Mouse (Mus musculus): ENCODE results near the gene Dnajc3. TPM values are rescaled to one million over a fixed set of nuclear protein-coding genes. Genes with fewer than 3 reads are reported as not detected.

Gene Dnajc3
- polyA plus RNA-seq, 1 experiment from 2014 or later, result 55.5 TPM

DNA sequence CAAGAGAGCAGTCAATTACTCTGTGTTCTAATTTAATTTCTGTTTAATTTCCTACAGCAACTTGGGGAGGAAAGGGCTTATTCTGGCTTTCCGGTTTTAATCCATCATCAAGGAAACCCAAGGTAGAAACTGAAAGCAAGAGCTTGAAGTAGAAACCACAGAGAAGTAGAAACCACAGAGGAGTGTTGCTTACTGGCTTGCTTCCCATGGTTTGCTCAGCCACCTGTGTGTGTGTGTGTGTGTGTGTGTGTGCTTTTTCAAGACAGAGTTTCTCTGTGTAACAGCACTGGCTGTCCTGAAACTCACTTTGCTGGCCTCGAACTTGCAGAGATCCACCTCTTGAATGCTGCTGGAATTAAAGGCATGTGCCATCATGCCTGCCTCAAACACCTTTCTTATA lies 8.0 kb upstream of the Dnajc3 start:
- no peak for ATAC-seq (ENCODE audit: insufficient read depth)

GRCm38 (mm10) chr14:118930777-118931176 lies 7.0 kb upstream of the Dnajc3 start:
- WGBS, result 81% methylated on average over 2 of the region's 2 CpGs
- Histone ChIP-seq H3K4me3 (ENCODE audit: low read depth, low read length) (no peak overlapping the region), H3K4me2 (no peak overlapping the region), H3K4me1 (ENCODE audit: insufficient read depth) (no peaks in the 10 kb centered on the region; the same call in 1 of the 2 replicates), H3K9me3 (ENCODE audit: low read depth, low read length) (no peaks in the 10 kb centered on the region), H3K9ac (no peak overlapping the region), H3K27ac (ENCODE audit: low read depth) (no peak overlapping the region), H3K27me3 (ENCODE audit: insufficient read depth, low read length) (no peaks in the 10 kb centered on the region), H3K36me3 (ENCODE audit: insufficient read depth) (no peaks in the 10 kb centered on the region)
- TF ChIP-seq CTCF (IDR thresholded peaks at IDR 0.05; ENCODE audit: low read depth), result no peak
- ATAC-seq (ENCODE audit: insufficient read depth) (no peak), DNase-seq (no peak)

More for the DNA sequence above, 8.0 kb upstream of the Dnajc3 start:
- H3K4me3 ChIP-seq (ENCODE audit: low read depth, low read length), result no peak overlapping the region
- no peaks in the 10 kb centered on the region for H3K27me3 ChIP-seq (ENCODE audit: insufficient read depth, low read length)
- no peak for TF ChIP-seq CTCF (IDR thresholded peaks at IDR 0.05; ENCODE audit: low read depth)
- H3K4me1 ChIP-seq (ENCODE audit: insufficient read depth), result no peaks in the 10 kb centered on the region; the same call in 1 of the 2 replicates
- DNase-seq, result no peak
- WGBS, result 84% methylated on average over 2 of the region's 2 CpGs
- H3K36me3 ChIP-seq (ENCODE audit: insufficient read depth), result no peaks in the 10 kb centered on the region
- H3K9me3 ChIP-seq (ENCODE audit: low read depth, low read length), result no peaks in the 10 kb centered on the region
- no peak overlapping the region for H3K9ac ChIP-seq
- no peak overlapping the region for H3K27ac ChIP-seq (ENCODE audit: low read depth)
- H3K4me2 ChIP-seq, result no peak overlapping the region

DNA sequence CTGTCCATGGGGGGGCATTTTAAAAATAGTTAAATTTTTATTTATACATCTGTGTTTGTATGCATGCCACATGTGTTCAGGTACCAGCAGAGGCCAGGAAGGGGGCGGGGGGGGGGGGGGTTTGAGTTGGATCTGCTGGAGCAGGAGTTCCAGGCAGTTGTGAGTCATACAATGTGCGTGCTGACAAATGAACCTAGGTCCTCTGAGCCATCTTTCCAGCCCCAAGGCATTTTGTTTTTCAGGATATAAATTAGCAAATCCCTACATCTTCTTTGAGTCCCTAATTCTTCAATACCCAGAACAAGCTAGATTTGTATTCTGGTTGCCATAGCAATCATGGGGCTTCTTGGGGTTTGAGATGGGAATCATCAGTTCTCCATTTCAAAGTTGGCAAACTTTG lies 6.6 kb upstream of the Dnajc3 start:
- Histone ChIP-seq H3K9me3 (ENCODE audit: low read depth, low read length) (no peaks in the 10 kb centered on the region), H3K36me3 (ENCODE audit: insufficient read depth) (no peaks in the 10 kb centered on the region), H3K4me3 (ENCODE audit: low read depth, low read length) (no peak overlapping the region), H3K27ac (ENCODE audit: low read depth) (no peak overlapping the region), H3K4me1 (ENCODE audit: insufficient read depth) (no peaks in the 10 kb centered on the region; the same call in 1 of the 2 replicates), H3K9ac (no peak overlapping the region), H3K4me2 (no peak overlapping the region), H3K27me3 (ENCODE audit: insufficient read depth, low read length) (no peaks in the 10 kb centered on the region)
- no peak for TF ChIP-seq CTCF (IDR thresholded peaks at IDR 0.05; ENCODE audit: low read depth)
- DNase-seq (no peak), ATAC-seq (ENCODE audit: insufficient read depth) (no peak)
- 63% methylated on average over 2 of the region's 2 CpGs for WGBS

GRCm38 (mm10) chr14:118932956-118933355 lies 4.8 kb upstream of the Dnajc3 start:
- Histone ChIP-seq H3K4me3 (ENCODE audit: low read depth, low read length) (no peak overlapping the region), H3K9ac (no peak overlapping the region), H3K27ac (ENCODE audit: low read depth) (no peak overlapping the region), H3K36me3 (ENCODE audit: insufficient read depth) (no peaks in the 10 kb centered on the region), H3K9me3 (ENCODE audit: low read depth, low read length) (no peaks in the 10 kb centered on the region), H3K4me1 (ENCODE audit: insufficient read depth) (no peaks in the 10 kb centered on the region; the same call in 1 of the 2 replicates), H3K4me2 (no peak overlapping the region), H3K27me3 (ENCODE audit: insufficient read depth, low read length) (no peaks in the 10 kb centered on the region)
- no peak for DNase-seq
- no peak for ATAC-seq (ENCODE audit: insufficient read depth)
- TF ChIP-seq CTCF (IDR thresholded peaks at IDR 0.05; ENCODE audit: low read depth), result no peak
- 53% methylated on average over 8 of the region's 8 CpGs for WGBS

DNA sequence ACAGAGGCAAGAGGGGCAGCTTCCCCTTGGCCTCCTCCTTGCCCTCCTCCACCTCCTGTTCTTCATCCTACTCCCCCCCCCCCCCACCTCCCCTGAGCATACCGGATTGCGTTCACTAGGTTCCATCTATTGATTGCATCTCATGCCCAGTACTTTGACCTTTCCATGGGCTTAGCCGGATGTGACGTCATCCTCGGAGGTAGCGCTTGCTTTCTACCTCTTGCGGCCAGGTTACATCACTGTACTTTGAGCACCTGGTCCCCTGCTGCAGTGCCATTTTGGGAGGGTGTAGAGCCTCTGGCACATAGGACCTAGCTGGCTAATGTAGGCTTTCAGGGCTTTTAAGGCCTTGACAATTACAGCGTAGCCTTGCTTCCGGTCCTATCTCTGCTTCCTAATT lies 3.1 kb upstream of the Dnajc3 start:
- no peak for DNase-seq
- no peak for TF ChIP-seq CTCF (IDR thresholded peaks at IDR 0.05; ENCODE audit: low read depth)
- WGBS, result 80% methylated on average over 9 of the region's 9 CpGs
- Histone ChIP-seq H3K36me3 (ENCODE audit: insufficient read depth) (no peaks in the 10 kb centered on the region), H3K27ac (ENCODE audit: low read depth) (no peak overlapping the region), H3K27me3 (ENCODE audit: insufficient read depth, low read length) (no peaks in the 10 kb centered on the region), H3K4me3 (ENCODE audit: low read depth, low read length) (no peak overlapping the region), H3K4me2 (no peak overlapping the region), H3K9me3 (ENCODE audit: low read depth, low read length) (no peaks in the 10 kb centered on the region), H3K4me1 (ENCODE audit: insufficient read depth) (peaks cover 10% of the 10 kb centered on the region), H3K9ac (no peak overlapping the region)
- ATAC-seq (ENCODE audit: insufficient read depth), result no peak

GRCm38 (mm10) chr14:118936236-118936635 lies 1.5 kb upstream of the Dnajc3 start:
- Histone ChIP-seq H3K4me2 (no peak overlapping the region), H3K27ac (ENCODE audit: low read depth) (no peak overlapping the region), H3K4me3 (ENCODE audit: low read depth, low read length) (no peak overlapping the region), H3K36me3 (ENCODE audit: insufficient read depth) (no peaks in the 10 kb centered on the region), H3K9ac (no peak overlapping the region), H3K4me1 (ENCODE audit: insufficient read depth) (peaks cover 12% of the 10 kb centered on the region), H3K9me3 (ENCODE audit: low read depth, low read length) (no peaks in the 10 kb centered on the region), H3K27me3 (ENCODE audit: insufficient read depth, low read length) (no peaks in the 10 kb centered on the region)
- ATAC-seq (ENCODE audit: insufficient read depth) (no peak), DNase-seq (no peak)
- 62% methylated on average over 3 of the region's 3 CpGs for WGBS
- no peak for TF ChIP-seq CTCF (IDR thresholded peaks at IDR 0.05; ENCODE audit: low read depth)

GRCm38 (mm10) chr14:118936952-118937351 lies 824 bp upstream of the Dnajc3 start:
- TF ChIP-seq CTCF (IDR thresholded peaks at IDR 0.05; ENCODE audit: low read depth), result no peak
- Histone ChIP-seq H3K9me3 (ENCODE audit: low read depth, low read length) (no peaks in the 10 kb centered on the region), H3K4me2 (peak overlapping the region; percentile 74), H3K4me1 (ENCODE audit: insufficient read depth) (peaks cover 12% of the 10 kb centered on the region), H3K4me3 (ENCODE audit: low read depth, low read length) (peak overlapping the region; percentile 99), H3K9ac (peak overlapping the region; percentile 52), H3K27ac (ENCODE audit: low read depth) (peak overlapping the region; percentile 81), H3K27me3 (ENCODE audit: insufficient read depth, low read length) (no peaks in the 10 kb centered on the region), H3K36me3 (ENCODE audit: insufficient read depth) (no peaks in the 10 kb centered on the region)
- 25% methylated on average over 4 of the region's 4 CpGs for WGBS
- ATAC-seq (ENCODE audit: insufficient read depth), result peak; percentile 12; the same call in 1 of the 2 replicates
- DNase-seq, result no peak

DNA sequence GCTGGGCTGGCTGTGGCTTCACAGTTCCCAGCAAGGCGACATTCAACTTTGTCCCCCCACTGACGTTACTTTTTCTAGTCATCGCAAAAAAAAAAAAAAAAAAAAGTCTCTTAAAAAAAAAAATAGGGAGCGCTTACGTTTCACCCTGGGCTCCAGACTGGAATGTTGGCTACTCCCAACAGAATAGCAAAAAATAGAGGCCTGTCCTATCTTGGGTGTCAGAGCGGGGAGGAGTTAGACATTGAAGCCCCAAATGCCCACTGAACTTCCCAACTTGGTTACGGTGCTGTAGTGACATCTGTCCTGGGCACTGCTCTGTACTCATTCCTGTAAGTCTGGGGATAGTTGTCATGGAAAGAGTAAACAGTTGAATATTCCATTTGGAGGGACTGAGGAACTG lies 775 bp downstream of the Dnajc3 start:
- Histone ChIP-seq H3K4me3 (ENCODE audit: low read depth, low read length) (peak overlapping the region; percentile 99), H3K9ac (peak overlapping the region; percentile 99), H3K9me3 (ENCODE audit: low read depth, low read length) (no peaks in the 10 kb centered on the region), H3K27me3 (ENCODE audit: insufficient read depth, low read length) (no peaks in the 10 kb centered on the region), H3K27ac (ENCODE audit: low read depth) (peak overlapping the region; percentile 91), H3K4me2 (peak overlapping the region; percentile 77), H3K36me3 (ENCODE audit: insufficient read depth) (0 out of 2 replicates have a peak, but pooled peaks cover 4% of the 10 kb centered on the region), H3K4me1 (ENCODE audit: insufficient read depth) (peaks cover 12% of the 10 kb centered on the region)
- WGBS, result under 1% methylated on average over 7 of the region's 7 CpGs
- ATAC-seq (ENCODE audit: insufficient read depth), result no peak
- peak; percentile 67 for DNase-seq
- no peak for TF ChIP-seq CTCF (IDR thresholded peaks at IDR 0.05; ENCODE audit: low read depth)
